Mouse (Mus musculus): ENCODE measurements around the gene Pmpcb.

- TF ChIP-seq CTCF (IDR thresholded peaks at IDR 0.05; ENCODE audit: low read depth): no peak
- no peak for TF ChIP-seq EP300 (IDR thresholded peaks at IDR 0.05; ENCODE audit: low read depth)
These were observed 12.1 kb upstream of the Pmpcb start for GRCm38 (mm10) chr5:21724872-21725271.
